Mouse (Mus musculus) pancreas, adult 10 weeks (tissue): ENCODE measurements around the gene Gm10037. TPM values are rescaled to one million over a fixed set of nuclear protein-coding genes. Genes with fewer than 3 reads are reported as not detected.

Source experiments
- polyA plus RNA-seq: library from polyadenylated mRNA; stranded (reverse); fragments of 350-450 nt; fragmentation: Illumina TruSeq; extraction: RNeasy Lipid Tissue Mini Kit (QIAGEN cat#74804); gene quantifications from one replicate; pipeline ENCODE4 v1.2.3, GENCODE M21; 2015; ENCODE audit warnings: low read depth, low replicate concordance; ENCODE audit not compliant: insufficient read depth

Gm10037 gene
- polyA plus RNA-seq: not detected

GRCm38 (mm10) chr13:67830911-67831336, at the start of gene Gm10037:
Gene Gm10037, plus strand, starts transcription at chr13:67831106.

DNA sequence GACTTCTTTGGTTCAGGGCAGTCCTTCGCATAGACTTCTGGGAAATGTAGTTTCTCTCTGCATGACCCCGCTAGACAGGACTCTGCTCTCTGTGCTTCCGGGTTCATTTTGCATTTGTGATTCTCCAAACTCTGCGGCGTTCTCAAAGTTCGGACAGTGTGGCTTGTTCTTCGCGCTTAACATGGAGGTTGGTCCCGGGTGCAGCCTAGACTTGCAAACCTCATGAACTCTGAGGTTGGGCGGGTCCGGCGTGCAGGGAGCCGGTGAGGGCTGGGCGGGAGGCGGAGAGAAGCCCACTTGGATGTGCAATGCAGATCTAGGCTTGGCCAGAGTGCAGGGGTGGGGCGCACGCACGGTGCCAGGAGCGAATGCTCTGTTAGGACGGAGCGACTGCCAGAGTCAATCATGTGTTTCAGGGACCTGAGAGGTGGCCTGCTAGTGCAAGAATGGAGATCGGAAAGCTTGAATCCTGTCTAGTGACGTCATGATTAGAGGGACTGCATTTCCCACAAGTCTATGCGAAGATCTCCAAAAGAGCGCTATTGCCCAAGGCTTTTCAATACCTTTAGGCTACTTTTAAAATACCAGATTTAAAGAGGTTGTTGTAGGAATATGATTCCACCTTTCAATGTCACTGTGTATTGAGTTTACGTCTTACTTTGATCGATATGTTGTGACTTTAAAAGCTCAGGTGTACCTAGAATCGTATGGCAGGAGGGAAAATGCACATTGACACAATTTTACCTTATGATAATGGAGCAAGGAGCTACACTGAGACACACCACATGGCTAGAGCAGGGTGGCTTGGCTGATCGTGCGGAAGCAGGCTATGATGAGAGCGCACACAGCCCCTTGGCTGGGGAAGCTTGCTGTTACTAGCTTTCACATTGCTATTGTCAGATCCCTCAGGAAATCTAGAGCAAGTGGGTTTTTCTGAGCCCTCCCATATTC, 16.9 kb upstream of the Gm10037 start, which contains the start of gene Zfp273:
Gene Zfp273 (plus strand): TSS at position 31 of the 951 bp plus-strand sequence.

DNA sequence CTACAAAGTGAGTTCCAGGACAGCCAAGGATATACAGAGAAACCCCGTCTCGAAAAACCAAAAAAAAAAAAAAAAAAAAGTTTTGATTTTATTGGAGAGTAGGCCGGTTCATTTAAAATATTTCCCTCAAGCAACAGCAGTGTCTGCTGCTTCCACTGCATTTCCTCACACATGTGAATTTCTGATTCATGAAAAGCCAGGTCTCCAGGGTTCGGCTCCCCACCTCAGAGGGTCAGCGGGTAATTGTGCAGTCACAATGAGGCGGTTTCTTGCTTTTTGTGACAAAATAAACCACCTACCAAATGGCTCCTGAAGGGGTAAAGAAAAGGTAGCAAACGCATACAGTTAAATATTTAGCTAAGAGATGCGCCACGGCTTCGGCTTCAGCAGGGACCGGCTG, 32.1 kb downstream of the Gm10037 start, which contains the start of gene BC048507:
Gene BC048507 (plus strand): TSS at position 301 of the 400 bp plus-strand sequence.

Other genes starting within 250 kb of the Gm10037 start
- 1.2 TPM for gene Zfp729b, start 221.4 kb upstream of the Gm10037 start, polyA plus RNA-seq
- not detected for gene Gm49345, start 193.3 kb upstream of the Gm10037 start, polyA plus RNA-seq
- gene Zfp729a, start 193.3 kb upstream of the Gm10037 start, polyA plus RNA-seq: 2.4 TPM
- 1.5 TPM for gene Zfp738, start 144.0 kb upstream of the Gm10037 start, polyA plus RNA-seq
- gene Zfp65, start 101.9 kb upstream of the Gm10037 start, polyA plus RNA-seq: 2.1 TPM
- 1.5 TPM for gene Zfp85, start 75.9 kb upstream of the Gm10037 start, polyA plus RNA-seq
- not detected for gene Zfp493, start 51.4 kb upstream of the Gm10037 start, polyA plus RNA-seq
- gene Zfp273, start 17.4 kb upstream of the Gm10037 start, polyA plus RNA-seq: 1.00 TPM
- not detected for gene BC048507, start 32.2 kb downstream of the Gm10037 start, polyA plus RNA-seq